In genomic region chr5:137290677-137291076, GRCm38 (mm10) we compare ENCODE assay signal across 9 mouse cellular contexts. TPM values are rescaled to one million over a fixed set of nuclear protein-coding genes. Genes with fewer than 3 reads are reported as not detected.
DNase-seq lines count a peak whose midpoint lies in the region; ATAC-seq and TF ChIP-seq lines count a peak whose summit lies in the region.
"Had no signal": no experiment of that assay in that cellular context is flagged by ENCODE, and none has a peak within 500 bp of the region (broad histone marks: within the 10 kb centered on the region; RNA-seq: fewer than 3 reads in every experiment).

No protein-coding gene starts in this region.

- intact Hi-C loops in heart, postnatal 25 days (cut with DNase I) = loop anchor here (2.0 to 5.0 kb wide), 2 partner anchors 90 to 212 kb away; partner anchors contain the start of gene Pop7
- intact Hi-C loops in heart, postnatal 14 days (cut with DNase I) = loop anchor here (2.0 to 5.0 kb wide), 2 partner anchors 24 to 212 kb away; partner anchors contain the start of genes Pop7 and Trip6

- no peaks in the 10 kb centered on the region for H3K9me3 ChIP-seq in G1E (replicated peaks)
- H3K9me3 ChIP-seq in limb, embryonic 13.5 days = no peaks in the 10 kb centered on the region
- H3K9me3 ChIP-seq in midbrain, embryonic 15.5 days = no peaks in the 10 kb centered on the region

- H3K27me3 ChIP-seq in G1E (ENCODE audit: insufficient read depth, low read length) = peaks cover 15% of the 10 kb centered on the region
- peaks cover 70% of the 10 kb centered on the region for H3K27me3 ChIP-seq in limb, embryonic 13.5 days
- peaks cover 30% of the 10 kb centered on the region for H3K27me3 ChIP-seq in midbrain, embryonic 15.5 days (replicated peaks)

- peaks cover 93% of the 10 kb centered on the region for H3K4me1 ChIP-seq in G1E (ENCODE audit: insufficient read depth, low read depth, low read length)
- H3K4me1 ChIP-seq in limb, embryonic 13.5 days = peaks cover 34% of the 10 kb centered on the region
- peaks cover 60% of the 10 kb centered on the region for H3K4me1 ChIP-seq in midbrain, embryonic 15.5 days

- H3K4me2 ChIP-seq in limb, embryonic 13.5 days (replicated peaks) = no peak overlapping the region; the same call in 1 of the 2 replicates
- H3K4me2 ChIP-seq in midbrain, embryonic 15.5 days = peak overlapping the region; percentile 96; the same call in 1 of the 2 replicates

- DNase-seq in heart, adult 11 months = peak; percentile 95
- DNase-seq in heart, postnatal 25 days (ENCODE audit: low spot score) = no peak
- DNase-seq in G1E (ENCODE audit: low spot score) = peak; percentile 79
- peak; percentile 71 for DNase-seq in embryo, embryonic 11 days
- peak; percentile 70 to 72 for DNase-seq in heart, postnatal 14 days
- peak; percentile 70 for DNase-seq in thymus, postnatal 4 days

- no peak overlapping the region for H3K27ac ChIP-seq in limb, embryonic 13.5 days
- no peak overlapping the region for H3K27ac ChIP-seq in midbrain, embryonic 15.5 days

- no peak overlapping the region for H3K9ac ChIP-seq in limb, embryonic 13.5 days
- 0 out of 2 replicates have a peak overlapping the region, but pooled peaks have one; percentile 12 for H3K9ac ChIP-seq in midbrain, embryonic 15.5 days

- H3K4me3 ChIP-seq in G1E (ENCODE audit: low read depth, low read length) = peak overlapping the region; percentile 78
- peak overlapping the region; percentile 47; the same call in 1 of the 2 replicates for H3K4me3 ChIP-seq in limb, embryonic 13.5 days
- H3K4me3 ChIP-seq in midbrain, embryonic 15.5 days = no peak overlapping the region

- peaks cover 29% of the 10 kb centered on the region for H3K36me3 ChIP-seq in G1E (replicated peaks)
- H3K36me3 ChIP-seq in limb, embryonic 13.5 days = peaks cover 10% of the 10 kb centered on the region
- peaks cover 5% of the 10 kb centered on the region; the same call in 1 of the 2 replicates for H3K36me3 ChIP-seq in midbrain, embryonic 15.5 days (replicated peaks)

- 0 out of 2 replicates have a peak, but pooled peaks have one; percentile 4 for ATAC-seq in G1E (ENCODE audit: extremely low read depth, insufficient number of reproducible peaks, low FRiP score, poor library complexity, severe bottlenecking)
- ATAC-seq in limb, embryonic 13.5 days (ENCODE audit: low FRiP score, low read depth) = no peak
- ATAC-seq in midbrain, embryonic 15.5 days (replicated peaks) = no peak
- ATAC-seq: Patski had no signal

- TF ChIP-seq CTCF in G1E (IDR thresholded peaks at IDR 0.05; ENCODE audit: low read depth, low read length) = peak; percentile 59

- 22% methylated on average over 15 of the region's 15 CpGs for WGBS in limb, embryonic 13.5 days
- 27% methylated on average over 15 of the region's 15 CpGs for WGBS in midbrain, embryonic 15.5 days

RNA-seq across cellular contexts. Expression of gene Ache, which starts 3.4 kb away (rescaled TPM):
- total RNA-seq in heart, postnatal 25 days (2021) = 1 to 10 TPM; 1.4 to 2.2 TPM
- 62.7 and 168 TPM in 2 replicates for total RNA-seq in G1E (2014; fragmentation: Nextera tagmentation)
- 7.4 and 7.8 TPM in 2 replicates for total RNA-seq in G1E (2017)
- polyA plus RNA-seq in G1E (2012) = 36.5 and 46.4 TPM in 2 replicates
- total RNA-seq in heart, postnatal 14 days (2021) = 1 to 10 TPM; 2.7 to 3.9 TPM
- 17.2 and 18.3 TPM in 2 replicates for polyA plus RNA-seq in limb, embryonic 13.5 days (2015; fragmentation: Nextera tagmentation; extraction: Ambion mirVana)
- 39.8 and 45.6 TPM in 2 replicates for polyA plus RNA-seq in midbrain, embryonic 15.5 days (2015; fragmentation: Nextera tagmentation; extraction: Ambion mirVana)

RNA-seq across cellular contexts. Expression of gene Ufsp1, which starts 3.8 kb away (rescaled TPM):
- 1 to 10 TPM; 8.3 to 8.7 TPM for total RNA-seq in heart, postnatal 25 days (2021)
- total RNA-seq in G1E (2014; fragmentation: Nextera tagmentation) (17.9 and 24.7 TPM in 2 replicates), G1E (2017) (11.7 and 13.8 TPM in 2 replicates)
- 29.7 and 29.9 TPM in 2 replicates for polyA plus RNA-seq in G1E (2012)
- 1 to 10 TPM; 6.7 to 8.5 TPM for total RNA-seq in heart, postnatal 14 days (2021)
- 8.4 and 9.6 TPM in 2 replicates for polyA plus RNA-seq in limb, embryonic 13.5 days (2015; fragmentation: Nextera tagmentation; extraction: Ambion mirVana)
- 18.2 and 18.7 TPM in 2 replicates for polyA plus RNA-seq in midbrain, embryonic 15.5 days (2015; fragmentation: Nextera tagmentation; extraction: Ambion mirVana)

RNA-seq across cellular contexts. Expression of gene Srrt, which starts 16.8 kb away (rescaled TPM):
- 10 to 100 TPM; 67.1 to 67.7 TPM for total RNA-seq in heart, postnatal 25 days (2021)
- 167 and 243 TPM in 2 replicates for total RNA-seq in G1E (2014; fragmentation: Nextera tagmentation)
- total RNA-seq in G1E (2017) = 185 and 189 TPM in 2 replicates
- 329 and 331 TPM in 2 replicates for polyA plus RNA-seq in G1E (2012)
- 10 to 100 TPM; 84.2 to 84.8 TPM for total RNA-seq in heart, postnatal 14 days (2021)
- 141 and 149 TPM in 2 replicates for polyA plus RNA-seq in limb, embryonic 13.5 days (2015; fragmentation: Nextera tagmentation; extraction: Ambion mirVana)
- polyA plus RNA-seq in midbrain, embryonic 15.5 days (2015; fragmentation: Nextera tagmentation; extraction: Ambion mirVana) = 106 and 107 TPM in 2 replicates

RNA-seq across cellular contexts. Expression of gene Trip6, which starts 23.5 kb away (rescaled TPM):
- total RNA-seq in heart, postnatal 25 days (2021) = 10 to 100 TPM; 10.8 to 13.3 TPM
- 21.7 and 25.5 TPM in 2 replicates for total RNA-seq in G1E (2014; fragmentation: Nextera tagmentation)
- 4.6 and 8.8 TPM in 2 replicates for total RNA-seq in G1E (2017)
- 57.8 and 77.7 TPM in 2 replicates for polyA plus RNA-seq in G1E (2012)
- total RNA-seq in heart, postnatal 14 days (2021) = 10 to 100 TPM; 14.2 to 14.3 TPM
- 104 and 107 TPM in 2 replicates for polyA plus RNA-seq in limb, embryonic 13.5 days (2015; fragmentation: Nextera tagmentation; extraction: Ambion mirVana)
- polyA plus RNA-seq in midbrain, embryonic 15.5 days (2015; fragmentation: Nextera tagmentation; extraction: Ambion mirVana) = 14.7 and 19.1 TPM in 2 replicates

RNA-seq across cellular contexts. Expression of gene Slc12a9, which starts 42.7 kb away (rescaled TPM):
- 1 to 10 TPM; 2.7 to 3.0 TPM for total RNA-seq in heart, postnatal 25 days (2021)
- total RNA-seq in G1E (2014; fragmentation: Nextera tagmentation) = 5.9 and 8.1 TPM in 2 replicates
- 2.3 and 3.1 TPM in 2 replicates for total RNA-seq in G1E (2017)
- polyA plus RNA-seq in G1E (2012) = 4.1 and 5.3 TPM in 2 replicates
- 1 to 10 TPM; 3.8 to 5.4 TPM for total RNA-seq in heart, postnatal 14 days (2021)
- polyA plus RNA-seq in limb, embryonic 13.5 days (2015; fragmentation: Nextera tagmentation; extraction: Ambion mirVana) = 17.2 and 17.9 TPM in 2 replicates
- 27.7 and 29.5 TPM in 2 replicates for polyA plus RNA-seq in midbrain, embryonic 15.5 days (2015; fragmentation: Nextera tagmentation; extraction: Ambion mirVana)
